Mouse (Mus musculus): ENCODE measurements around the gene Nr3c2. TPM values are rescaled to one million over a fixed set of nuclear protein-coding genes. Genes with fewer than 3 reads are reported as not detected.

Gene Nr3c2
- total and polyA plus RNA-seq, 3 experiments: 0.12 to 0.30 TPM; not detected in 1

GRCm38 (mm10) chr8:77056853-77057252 is 157.6 kb downstream of the Nr3c2 start:
- TF ChIP-seq ZKSCAN1 (IDR thresholded peaks at IDR 0.05; ENCODE audit: borderline replicate concordance, low read depth, low read length): no peak
- no peak for TF ChIP-seq RAD21 (IDR thresholded peaks at IDR 0.05; ENCODE audit: low read depth, low read length)
- TF ChIP-seq GABPA (IDR thresholded peaks at IDR 0.05; ENCODE audit: insufficient replicate concordance, low read depth, low read length): no peak
- TF ChIP-seq JUND (conservative IDR thresholded peaks at IDR 0.05; ENCODE audit: low read depth, low read length): no peak
- no peak for TF ChIP-seq SIN3A (IDR thresholded peaks at IDR 0.05; ENCODE audit: low read length)
- no peak for TF ChIP-seq KAT2A (IDR thresholded peaks at IDR 0.05; ENCODE audit: insufficient replicate concordance, low read length)
- no peak for TF ChIP-seq JUN (IDR thresholded peaks at IDR 0.05; ENCODE audit: insufficient read depth, low read depth, low read length)
- TF ChIP-seq ZC3H11A (IDR thresholded peaks at IDR 0.05; ENCODE audit: low read depth, low read length): no peak
- no peak for TF ChIP-seq EP300 (IDR thresholded peaks at IDR 0.05; ENCODE audit: low read length)
- TF ChIP-seq SMC3 (IDR thresholded peaks at IDR 0.05; ENCODE audit: low read depth, low read length): no peak
- H3K79me2 ChIP-seq (replicated peaks; ENCODE audit: control insufficient read depth, extremely low read depth, insufficient read depth, poor library complexity, severe bottlenecking): no peaks in the 10 kb centered on the region
- dilution Hi-C loops (cut with MboI; ENCODE audit: extremely low pct_ligation_motif_present, extremely low pct_unique_long_range_greater_than_20kb, low sequenced_read_pairs): no loop called here
- no peak overlapping the region for H3K27ac ChIP-seq (ENCODE audit: insufficient read depth, low read depth)
- no peak overlapping the region for H3K9ac ChIP-seq (ENCODE audit: insufficient read depth, low read depth)
- H3K4me2 ChIP-seq (ENCODE audit: insufficient read depth, low read depth, poor library complexity, severe bottlenecking): no peak overlapping the region
- no peaks in the 10 kb centered on the region for H3K27me3 ChIP-seq (replicated peaks)
- no peak overlapping the region for H3K4me3 ChIP-seq (replicated peaks in 1 of 3; ENCODE audit: low read depth in 2 of 3, low read length in 2 of 3, poor library complexity in 1 of 3)
- no peaks in the 10 kb centered on the region for H3K9me3 ChIP-seq (replicated peaks; ENCODE audit: low read length)
- in situ Hi-C loops (cut with MboI; ENCODE audit: low pct_ligation_motif_present, low pct_unique_long_range_greater_than_20kb, low sequenced_read_pairs): no loop called here
- DNase-seq (ENCODE audit: extremely low read depth): no peak
- H3K4me1 ChIP-seq (ENCODE audit: control insufficient read depth in 1 of 2, insufficient read depth in 2 of 2): no peaks in the 10 kb centered on the region
- no peaks in the 10 kb centered on the region for H3K36me3 ChIP-seq (replicated peaks in 1 of 2; ENCODE audit: control insufficient read depth in 1 of 2, insufficient read depth in 1 of 2, low read length in 1 of 2)

GRCm38 (mm10) chr8:77082687-77083086 is 183.4 kb downstream of the Nr3c2 start:
- no peaks in the 10 kb centered on the region for H3K9me3 ChIP-seq (replicated peaks; ENCODE audit: low read length)
- no peaks in the 10 kb centered on the region for H3K27me3 ChIP-seq (replicated peaks)
- no peak overlapping the region for H3K27ac ChIP-seq (ENCODE audit: insufficient read depth, low read depth)
- H3K4me1 ChIP-seq (ENCODE audit: control insufficient read depth in 1 of 2, insufficient read depth in 2 of 2): no peaks in the 10 kb centered on the region
- H3K79me2 ChIP-seq (replicated peaks; ENCODE audit: control insufficient read depth, extremely low read depth, insufficient read depth, poor library complexity, severe bottlenecking): no peaks in the 10 kb centered on the region
- dilution Hi-C loops (cut with MboI; ENCODE audit: extremely low pct_ligation_motif_present, extremely low pct_unique_long_range_greater_than_20kb, low sequenced_read_pairs): no loop called here
- H3K36me3 ChIP-seq (replicated peaks in 1 of 2; ENCODE audit: control insufficient read depth in 1 of 2, insufficient read depth in 1 of 2, low read length in 1 of 2): no peaks in the 10 kb centered on the region
- in situ Hi-C loops (cut with MboI; ENCODE audit: low pct_ligation_motif_present, low pct_unique_long_range_greater_than_20kb, low sequenced_read_pairs): no loop called here
- H3K9ac ChIP-seq (ENCODE audit: insufficient read depth, low read depth): no peak overlapping the region
- DNase-seq (ENCODE audit: extremely low read depth): no peak
- H3K4me2 ChIP-seq (ENCODE audit: insufficient read depth, low read depth, poor library complexity, severe bottlenecking): no peak overlapping the region
- H3K4me3 ChIP-seq (replicated peaks in 1 of 3; ENCODE audit: low read depth in 2 of 3, low read length in 2 of 3, poor library complexity in 1 of 3): no peak overlapping the region
- TF ChIP-seq EP300 (IDR thresholded peaks at IDR 0.05; ENCODE audit: low read length): no peak
- TF ChIP-seq CHD1 (IDR thresholded peaks at IDR 0.05; ENCODE audit: low read depth, low read length): no peak
- TF ChIP-seq GABPA (IDR thresholded peaks at IDR 0.05; ENCODE audit: insufficient replicate concordance, low read depth, low read length): no peak
- no peak for TF ChIP-seq JUND (conservative IDR thresholded peaks at IDR 0.05; ENCODE audit: low read depth, low read length)
- no peak for TF ChIP-seq NRF1 (IDR thresholded peaks at IDR 0.05; ENCODE audit: low read depth, low read length)
- TF ChIP-seq RCOR1 (conservative IDR thresholded peaks at IDR 0.05; ENCODE audit: low read depth, low read length): no peak
- no peak for TF ChIP-seq NELFE (IDR thresholded peaks at IDR 0.05; ENCODE audit: low read depth, low read length)
- TF ChIP-seq MAZ (IDR thresholded peaks at IDR 0.05; ENCODE audit: low read depth, low read length): no peak
- TF ChIP-seq ZMIZ1 (IDR thresholded peaks at IDR 0.05; ENCODE audit: low read depth, low read length): no peak
- TF ChIP-seq UBTF (IDR thresholded peaks at IDR 0.05; ENCODE audit: low read depth, low read length): no peak
- no peak for TF ChIP-seq KAT2A (IDR thresholded peaks at IDR 0.05; ENCODE audit: insufficient replicate concordance, low read length)
- TF ChIP-seq CTCF (conservative IDR thresholded peaks at IDR 0.05 in 1 of 2, IDR thresholded peaks at IDR 0.05 in 1 of 2; ENCODE audit: low read depth in 2 of 2, low read length in 2 of 2): no peak
- TF ChIP-seq POLR2A (IDR thresholded peaks at IDR 0.05; ENCODE audit: low read depth, low read length): no peak
- no peak for TF ChIP-seq PAX5 (IDR thresholded peaks at IDR 0.05; ENCODE audit: low read length)
- TF ChIP-seq JUN (IDR thresholded peaks at IDR 0.05; ENCODE audit: insufficient read depth, low read depth, low read length): no peak
- TF ChIP-seq ETS1 (conservative IDR thresholded peaks at IDR 0.05; ENCODE audit: low read depth, low read length): no peak
- no peak for TF ChIP-seq USF1 (IDR thresholded peaks at IDR 0.05; ENCODE audit: low read depth, low read length)
- no peak for TF ChIP-seq E2F4 (IDR thresholded peaks at IDR 0.05; ENCODE audit: insufficient replicate concordance, low read depth, low read length)

Measured in CH12.LX (cell line).